Mouse (Mus musculus): ENCODE data around the gene Hexim1. TPM values are rescaled to one million over a fixed set of nuclear protein-coding genes. Genes with fewer than 3 reads are reported as not detected.
A peak's percentile ranks its signal among the peaks of the same experiment; 100 is the strongest.

Gene Hexim1
- polyA plus RNA-seq, 1 experiment from 2014 or later = 4.6 TPM

DNA sequence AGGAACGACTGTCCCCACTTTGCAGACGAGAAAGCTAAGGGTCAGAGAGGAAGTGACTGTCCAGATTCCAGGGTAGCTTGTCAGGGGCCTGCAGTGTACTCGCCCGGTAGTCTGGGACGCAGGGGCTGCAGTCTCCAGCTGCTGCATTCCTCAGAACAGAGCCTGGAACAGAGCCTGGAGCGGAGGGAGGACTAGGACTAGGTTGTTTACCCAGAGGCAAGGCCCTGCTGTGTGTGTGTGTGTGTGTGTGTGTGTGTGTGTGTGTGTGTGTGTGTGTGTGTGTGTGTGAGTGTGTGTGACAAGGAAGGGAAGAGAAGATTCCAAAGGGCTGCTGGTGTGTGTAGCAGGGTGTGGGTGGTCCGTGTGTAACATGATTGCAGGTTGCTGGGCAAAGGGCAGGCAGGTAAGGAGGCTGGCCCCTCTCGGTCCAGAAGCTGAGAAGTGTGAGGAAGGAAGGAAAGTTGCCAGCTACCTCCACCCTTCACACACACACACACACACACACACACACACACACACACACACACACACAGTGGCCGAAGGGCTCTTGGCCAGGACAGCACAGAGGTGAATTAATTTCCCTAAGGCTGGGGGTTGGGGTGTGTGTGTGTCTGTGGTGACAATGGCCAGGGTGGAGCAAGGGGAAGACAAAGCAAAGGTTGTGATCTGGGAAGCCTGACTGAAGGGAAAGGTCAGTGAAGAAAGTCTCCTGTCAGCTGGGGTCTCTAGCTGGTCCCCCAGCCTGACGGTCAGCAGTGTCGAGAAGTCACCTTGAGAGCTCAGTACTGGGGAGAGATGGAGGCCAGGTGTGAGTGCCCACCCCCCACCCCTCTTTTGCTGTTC is 25.3 kb downstream of the Hexim1 start:
- no peak overlapping the region for H3K4me3 ChIP-seq (ENCODE audit: low read depth, low read length)
- H3K9me3 ChIP-seq (ENCODE audit: control insufficient read depth, low read length) = no peaks in the 10 kb centered on the region
- H3K4me2 ChIP-seq = no peak overlapping the region
- H3K27me3 ChIP-seq (ENCODE audit: control insufficient read depth, insufficient read depth, low read length) = no peaks in the 10 kb centered on the region
- no peak for DNase-seq (ENCODE audit: low spot score, missing footprints)
- no peaks in the 10 kb centered on the region for H3K36me3 ChIP-seq (ENCODE audit: control insufficient read depth, insufficient read depth, low read length)
- 43% methylated on average over 11 of the region's 11 CpGs for WGBS
- peaks cover 6% of the 10 kb centered on the region; the same call in 1 of the 2 replicates for H3K4me1 ChIP-seq (ENCODE audit: control insufficient read depth, insufficient read depth, low read length)
- no peak overlapping the region for H3K27ac ChIP-seq (ENCODE audit: low read depth, low read length)
- H3K9ac ChIP-seq (ENCODE audit: low read length) = peak overlapping the region; percentile 27; the same call in 1 of the 2 replicates
- ATAC-seq (ENCODE audit: low FRiP score) = no peak

DNA sequence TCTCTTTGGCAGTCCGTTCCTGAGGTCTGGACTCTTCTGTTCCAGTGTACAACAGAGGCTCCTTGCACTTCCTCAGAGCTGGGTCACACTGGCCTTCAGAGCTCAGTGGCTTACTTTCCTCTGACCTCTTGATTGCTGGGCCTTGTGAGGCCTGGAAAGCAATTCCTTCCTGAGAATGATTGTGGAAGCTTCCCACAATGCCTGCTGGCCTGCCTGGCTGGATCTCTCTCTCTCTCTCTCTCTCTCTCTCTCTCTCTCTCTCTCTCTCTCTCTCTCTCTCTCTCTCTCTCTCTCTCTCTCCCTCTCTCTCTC is 25.9 kb downstream of the Hexim1 start:
- DNase-seq (ENCODE audit: low spot score, missing footprints) (no peak), ATAC-seq (ENCODE audit: low FRiP score) (no peak)
- Histone ChIP-seq H3K27me3 (ENCODE audit: control insufficient read depth, insufficient read depth, low read length) (no peaks in the 10 kb centered on the region), H3K4me2 (no peak overlapping the region), H3K36me3 (ENCODE audit: control insufficient read depth, insufficient read depth, low read length) (no peaks in the 10 kb centered on the region), H3K9me3 (ENCODE audit: control insufficient read depth, low read length) (no peaks in the 10 kb centered on the region), H3K4me1 (ENCODE audit: control insufficient read depth, insufficient read depth, low read length) (peaks cover 6% of the 10 kb centered on the region; the same call in 1 of the 2 replicates), H3K4me3 (ENCODE audit: low read depth, low read length) (no peak overlapping the region), H3K27ac (ENCODE audit: low read depth, low read length) (no peak overlapping the region), H3K9ac (ENCODE audit: low read length) (peak overlapping the region; percentile 27; the same call in 1 of the 2 replicates)
- WGBS = 55% methylated on average over 1 of the region's 1 CpGs

DNA sequence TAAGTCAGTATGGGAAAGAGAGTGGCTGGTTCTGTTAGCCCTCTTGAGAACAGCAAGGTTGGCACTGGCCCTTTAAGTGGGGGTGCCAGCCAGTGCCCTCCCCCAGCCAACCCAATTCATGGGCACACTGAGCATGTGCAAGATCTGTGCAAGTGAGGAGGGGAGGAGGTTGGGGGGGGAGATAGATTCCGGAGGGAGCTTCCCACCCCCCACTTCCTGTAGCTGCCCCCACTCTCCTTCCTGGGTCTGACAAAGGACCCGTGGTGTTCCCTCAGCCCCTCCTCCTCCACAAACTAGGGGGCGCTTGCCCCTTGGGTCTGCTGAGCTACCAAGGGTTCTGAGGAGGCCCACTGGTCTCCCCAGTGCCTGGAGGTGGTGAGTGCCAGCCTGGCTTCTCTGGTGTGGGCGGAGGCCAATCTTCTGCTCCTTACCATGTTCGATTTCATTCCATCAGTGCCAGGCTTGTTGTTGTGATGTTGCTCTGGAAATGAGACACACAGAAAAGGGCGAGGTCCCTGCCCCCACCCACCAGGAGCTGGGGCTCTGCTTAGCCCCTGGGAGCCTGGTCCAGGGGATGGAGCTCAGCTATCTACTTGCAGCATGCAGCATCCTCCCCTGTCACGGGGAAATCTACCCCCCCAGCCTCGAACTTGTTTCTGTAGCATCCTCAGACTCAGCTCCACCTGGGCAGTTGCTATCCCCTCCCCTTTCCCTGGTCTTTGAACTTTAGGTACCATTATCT is 26.6 kb downstream of the Hexim1 start:
- Histone ChIP-seq H3K4me2 (no peak overlapping the region), H3K9me3 (ENCODE audit: control insufficient read depth, low read length) (no peaks in the 10 kb centered on the region), H3K4me1 (ENCODE audit: control insufficient read depth, insufficient read depth, low read length) (peaks cover 6% of the 10 kb centered on the region; the same call in 1 of the 2 replicates), H3K4me3 (ENCODE audit: low read depth, low read length) (no peak overlapping the region), H3K27me3 (ENCODE audit: control insufficient read depth, insufficient read depth, low read length) (no peaks in the 10 kb centered on the region), H3K36me3 (ENCODE audit: control insufficient read depth, insufficient read depth, low read length) (no peaks in the 10 kb centered on the region), H3K27ac (ENCODE audit: low read depth, low read length) (no peak overlapping the region; the same call in 1 of the 2 replicates), H3K9ac (ENCODE audit: low read length) (peak overlapping the region; percentile 12; the same call in 1 of the 2 replicates)
- DNase-seq (ENCODE audit: low spot score, missing footprints) (no peak), ATAC-seq (ENCODE audit: low FRiP score) (0 out of 2 replicates have a peak, but pooled peaks have one; percentile 30)
- 31% methylated on average over 8 of the region's 8 CpGs for WGBS

DNA sequence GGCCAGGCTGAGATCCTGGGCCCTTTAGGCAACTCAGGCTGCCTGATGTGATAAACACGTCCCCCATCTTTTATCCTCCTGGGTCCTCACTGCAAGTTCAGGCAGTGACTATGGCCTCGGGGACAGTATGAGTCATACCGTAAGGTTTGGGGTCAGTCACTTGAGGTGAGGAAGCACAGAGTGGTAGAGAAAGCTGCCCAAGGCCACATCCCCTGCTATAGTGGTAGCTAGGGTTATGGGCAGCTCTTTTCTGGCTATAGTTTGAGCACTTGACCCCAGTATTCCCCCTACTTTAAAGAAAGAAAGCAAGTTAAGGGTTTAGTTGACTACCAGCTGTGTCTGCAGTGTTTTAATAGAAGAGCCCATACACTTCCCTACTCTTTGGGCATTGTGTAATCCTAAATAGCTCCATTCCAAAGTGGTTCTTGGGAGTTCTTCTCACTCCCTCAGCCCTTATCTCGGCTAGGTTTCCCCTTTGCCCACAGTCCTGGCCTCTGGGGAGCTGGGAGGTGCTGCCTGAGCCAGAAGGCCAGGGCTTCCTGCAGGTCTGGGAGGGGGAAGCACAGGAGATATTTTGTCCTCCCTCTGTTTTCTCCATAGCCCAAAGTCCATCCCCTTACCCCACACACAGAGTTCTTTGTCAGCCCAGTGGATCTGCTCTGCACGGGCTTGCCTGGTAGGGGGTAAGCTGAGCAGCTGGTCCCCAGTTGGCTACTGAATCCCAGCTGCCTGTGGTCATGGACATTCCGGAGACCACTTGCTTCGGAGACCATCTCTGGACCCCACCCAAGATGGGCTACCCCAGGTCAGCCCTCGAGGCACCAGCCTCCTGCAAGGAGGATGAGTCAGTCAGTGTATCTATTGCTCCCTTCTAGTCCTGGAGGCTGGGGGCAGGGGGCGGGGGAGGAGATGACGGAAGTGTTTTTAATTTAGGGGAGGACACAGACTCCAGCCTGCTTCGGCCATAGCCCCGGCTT is 28.6 kb downstream of the Hexim1 start:
- no peak for ATAC-seq (ENCODE audit: low FRiP score)
- WGBS = 43% methylated on average over 12 of the region's 12 CpGs
- H3K27ac ChIP-seq (ENCODE audit: low read depth, low read length) = no peak overlapping the region

DNA sequence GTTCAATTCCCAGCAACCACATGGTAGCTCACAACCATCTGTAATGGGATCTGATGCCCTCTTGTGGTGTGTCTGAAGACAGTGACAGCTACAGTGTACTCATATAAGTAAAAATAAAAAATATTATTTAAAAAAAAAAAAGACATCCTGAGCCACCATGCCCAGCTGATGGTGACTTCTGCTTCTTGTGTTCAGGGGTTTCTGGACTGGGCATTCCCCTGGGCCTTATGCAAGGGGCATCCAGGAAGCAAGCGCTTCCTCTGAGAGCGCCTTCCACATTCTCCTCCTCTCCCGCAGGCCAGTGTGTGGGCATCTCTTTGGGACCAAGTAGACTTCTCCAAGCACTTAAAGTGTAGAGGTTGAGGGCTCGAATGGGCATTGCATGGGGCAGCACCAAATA is 30.4 kb downstream of the Hexim1 start:
- Histone ChIP-seq H3K27me3 (ENCODE audit: control insufficient read depth, insufficient read depth, low read length) (no peaks in the 10 kb centered on the region), H3K9ac (ENCODE audit: low read length) (no peak overlapping the region), H3K4me2 (no peak overlapping the region), H3K4me1 (ENCODE audit: control insufficient read depth, insufficient read depth, low read length) (peaks cover 6% of the 10 kb centered on the region; the same call in 1 of the 2 replicates), H3K9me3 (ENCODE audit: control insufficient read depth, low read length) (no peaks in the 10 kb centered on the region), H3K4me3 (ENCODE audit: low read depth, low read length) (no peak overlapping the region), H3K27ac (ENCODE audit: low read depth, low read length) (no peak overlapping the region), H3K36me3 (ENCODE audit: control insufficient read depth, insufficient read depth, low read length) (no peaks in the 10 kb centered on the region)
- DNase-seq (ENCODE audit: low spot score, missing footprints) (no peak), ATAC-seq (ENCODE audit: low FRiP score) (no peak)
- 92% methylated on average over 4 of the region's 4 CpGs for WGBS

More for the DNA sequence above, 28.6 kb downstream of the Hexim1 start:
- Histone ChIP-seq H3K27me3 (ENCODE audit: control insufficient read depth, insufficient read depth, low read length) (no peaks in the 10 kb centered on the region), H3K9me3 (ENCODE audit: control insufficient read depth, low read length) (no peaks in the 10 kb centered on the region), H3K9ac (ENCODE audit: low read length) (no peak overlapping the region), H3K36me3 (ENCODE audit: control insufficient read depth, insufficient read depth, low read length) (no peaks in the 10 kb centered on the region), H3K4me2 (no peak overlapping the region), H3K4me3 (ENCODE audit: low read depth, low read length) (no peak overlapping the region), H3K4me1 (ENCODE audit: control insufficient read depth, insufficient read depth, low read length) (peaks cover 6% of the 10 kb centered on the region; the same call in 1 of the 2 replicates)
- DNase-seq (ENCODE audit: low spot score, missing footprints) = no peak

DNA sequence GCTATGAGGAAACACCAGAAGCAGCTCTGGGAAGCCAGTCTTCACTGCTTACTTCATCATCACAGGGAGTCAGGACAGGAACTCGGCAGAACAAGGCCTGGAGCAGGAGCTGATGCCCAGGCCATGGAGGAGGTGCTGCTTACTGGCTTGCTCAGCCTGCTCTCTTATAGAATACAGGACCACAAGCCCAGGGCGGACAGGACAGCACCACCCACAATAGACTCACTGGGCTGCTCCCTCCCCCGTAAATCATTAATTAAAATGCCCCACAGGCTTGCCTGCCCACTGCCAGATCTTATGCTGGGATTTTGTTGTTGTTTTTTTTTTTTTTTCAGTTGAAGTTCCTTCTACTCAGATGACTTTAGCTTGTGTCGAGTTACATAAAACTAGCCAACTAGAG is 31.7 kb downstream of the Hexim1 start:
- H3K36me3 ChIP-seq (ENCODE audit: control insufficient read depth, insufficient read depth, low read length) = no peaks in the 10 kb centered on the region
- no peak overlapping the region for H3K4me3 ChIP-seq (ENCODE audit: low read depth, low read length)
- H3K4me2 ChIP-seq = no peak overlapping the region
- 71% methylated on average over 4 of the region's 4 CpGs for WGBS
- no peaks in the 10 kb centered on the region for H3K27me3 ChIP-seq (ENCODE audit: control insufficient read depth, insufficient read depth, low read length)
- no peaks in the 10 kb centered on the region for H3K4me1 ChIP-seq (ENCODE audit: control insufficient read depth, insufficient read depth, low read length)
- no peak for ATAC-seq (ENCODE audit: low FRiP score)
- no peak overlapping the region for H3K27ac ChIP-seq (ENCODE audit: low read depth, low read length)
- no peak overlapping the region for H3K9ac ChIP-seq (ENCODE audit: low read length)
- DNase-seq (ENCODE audit: low spot score, missing footprints) = no peak
- no peaks in the 10 kb centered on the region for H3K9me3 ChIP-seq (ENCODE audit: control insufficient read depth, low read length)

DNA sequence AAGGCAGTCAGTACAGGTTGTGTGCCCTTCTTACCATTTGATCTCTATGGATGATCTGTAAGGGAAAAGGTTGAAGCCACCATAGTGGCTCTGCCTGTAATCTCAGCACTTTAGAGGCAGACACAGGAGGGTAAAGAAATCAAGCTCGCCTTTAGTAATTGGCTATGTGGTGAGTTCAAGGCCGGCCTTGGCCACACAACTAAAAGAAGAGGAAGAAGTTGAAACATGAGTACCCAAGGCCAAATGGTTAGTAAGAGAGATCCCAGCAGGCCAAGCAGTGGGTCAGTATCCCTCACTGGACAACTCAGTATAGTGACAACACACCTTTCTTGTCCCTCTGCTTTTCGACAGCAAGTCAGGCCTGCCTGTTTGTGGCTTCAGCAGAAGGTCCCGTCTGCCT is 33.7 kb downstream of the Hexim1 start:
- Histone ChIP-seq H3K4me3 (ENCODE audit: low read depth, low read length) (no peak overlapping the region), H3K4me2 (no peak overlapping the region), H3K27me3 (ENCODE audit: control insufficient read depth, insufficient read depth, low read length) (no peaks in the 10 kb centered on the region), H3K9me3 (ENCODE audit: control insufficient read depth, low read length) (no peaks in the 10 kb centered on the region), H3K4me1 (ENCODE audit: control insufficient read depth, insufficient read depth, low read length) (no peaks in the 10 kb centered on the region), H3K27ac (ENCODE audit: low read depth, low read length) (no peak overlapping the region), H3K36me3 (ENCODE audit: control insufficient read depth, insufficient read depth, low read length) (no peaks in the 10 kb centered on the region), H3K9ac (ENCODE audit: low read length) (no peak overlapping the region)
- 91% methylated on average over 4 of the region's 4 CpGs for WGBS
- DNase-seq (ENCODE audit: low spot score, missing footprints) (no peak), ATAC-seq (ENCODE audit: low FRiP score) (no peak)

DNA sequence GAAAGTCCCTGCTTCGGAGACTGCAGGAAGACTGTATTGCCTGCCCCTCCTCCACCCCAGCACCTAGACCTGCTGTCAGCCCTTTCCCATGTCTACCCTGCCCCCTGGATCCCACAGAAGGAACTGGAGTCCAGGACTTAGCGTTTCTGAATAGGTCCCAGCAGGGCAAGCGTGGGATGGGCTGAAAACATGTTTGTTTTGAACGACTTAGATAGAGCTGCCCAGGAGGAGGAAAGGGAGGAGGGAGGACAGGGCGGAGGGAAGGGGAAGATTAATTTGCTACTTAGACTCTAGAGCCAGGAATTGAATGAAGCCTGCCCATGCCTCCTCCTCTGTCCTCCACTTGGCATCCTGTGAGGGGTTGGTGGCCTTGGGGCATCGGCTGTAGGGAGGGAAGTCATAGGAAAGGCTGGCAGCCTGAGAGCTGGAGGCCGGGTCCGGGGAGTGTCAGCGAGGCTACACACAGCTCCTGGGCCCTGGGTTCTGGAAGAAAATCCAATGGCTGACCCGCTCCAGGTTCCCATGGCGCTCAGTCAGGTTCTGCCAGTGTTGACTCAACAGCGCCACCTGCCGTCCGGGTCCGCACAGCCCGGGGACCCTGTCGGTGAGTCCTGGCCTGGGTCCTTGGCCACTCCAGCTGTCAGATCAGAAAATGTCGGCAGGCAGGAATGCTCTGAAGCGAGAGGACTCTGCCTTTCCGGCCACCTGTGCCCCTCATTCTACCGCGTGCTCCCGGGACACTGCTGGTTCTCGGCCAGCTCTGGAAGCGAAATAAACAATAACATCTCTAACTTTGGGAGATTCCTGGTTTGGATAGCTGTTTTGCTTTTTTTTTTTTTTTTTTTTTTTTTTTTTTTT is 42.8 kb downstream of the Hexim1 start:
- H3K27ac ChIP-seq (ENCODE audit: low read depth, low read length) = no peak overlapping the region
- DNase-seq (ENCODE audit: low spot score, missing footprints) (peak; percentile 100), ATAC-seq (ENCODE audit: low FRiP score) (peak; percentile 88)
- 2% methylated on average over 25 of the region's 25 CpGs for WGBS
- no peaks in the 10 kb centered on the region for H3K27me3 ChIP-seq (ENCODE audit: control insufficient read depth, insufficient read depth, low read length)
- H3K4me3 ChIP-seq (ENCODE audit: low read depth, low read length) = no peak overlapping the region
- H3K9ac ChIP-seq (ENCODE audit: low read length) = no peak overlapping the region; the same call in 1 of the 2 replicates
- H3K4me2 ChIP-seq = peak overlapping the region; percentile 33
- peaks cover 3% of the 10 kb centered on the region; the same call in 1 of the 2 replicates for H3K4me1 ChIP-seq (ENCODE audit: control insufficient read depth, insufficient read depth, low read length)
- H3K9me3 ChIP-seq (ENCODE audit: control insufficient read depth, low read length) = no peaks in the 10 kb centered on the region
- H3K36me3 ChIP-seq (ENCODE audit: control insufficient read depth, insufficient read depth, low read length) = no peaks in the 10 kb centered on the region

Data from midbrain, embryonic 11.5 days (tissue).